Mouse (Mus musculus) cortical plate, adult 2 months (tissue): Measurements from ENCODE around the gene Gclm.

ENCODE experiments used
- CTCF ChIP-seq: fragments of 200-500 bp; IDR thresholded peaks from 2 replicates; pipeline ENCODE4 v1.5.1; 2011; ENCODE audit warnings: mild to moderate bottlenecking, control low read depth, low read length; ENCODE audit not compliant: insufficient read depth; ENCODE audit errors: extremely low read depth
- POLR2A ChIP-seq: fragments of 200-500 bp; IDR thresholded peaks from 2 replicates; pipeline ENCODE4 v1.6.1; 2011; ENCODE audit warnings: mild to moderate bottlenecking, low read length, control low read depth; ENCODE audit not compliant: insufficient read depth; ENCODE audit errors: extremely low read depth

- TF ChIP-seq CTCF (no peak), POLR2A (no peak)
Observed at GRCm38 (mm10) chr3:122207766-122208165, 37.6 kb upstream of the Gclm start.
